Mouse (Mus musculus): Measurements from ENCODE around the gene Lamb1. TPM values are rescaled to one million over a fixed set of nuclear protein-coding genes. Genes with fewer than 3 reads are reported as not detected.

The Lamb1 gene
- polyA plus RNA-seq, 1 experiment, result 14.0 TPM

GRCm38 (mm10) chr12:31375283-31375615 lies 110.2 kb downstream of the Lamb1 start:
- DNase-seq, result no peak
- no peak for TF ChIP-seq CTCF (IDR thresholded peaks at IDR 0.05; ENCODE audit: borderline replicate concordance, control insufficient read depth, extremely low read depth, insufficient read depth, low read length, poor library complexity)
- TF ChIP-seq POLR2A (IDR thresholded peaks at IDR 0.05; ENCODE audit: control insufficient read depth, extremely low read depth, insufficient read depth, low read length, poor library complexity), result no peak
- Histone ChIP-seq H3K27me3 (ENCODE audit: control insufficient read depth, insufficient read depth, low read length) (no peaks in the 10 kb centered on the region), H3K4me3 (ENCODE audit: control insufficient read depth, insufficient read depth, low read length) (no peak overlapping the region), H3K27ac (ENCODE audit: control insufficient read depth, insufficient read depth, low read length) (no peak overlapping the region), H3K36me3 (ENCODE audit: control insufficient read depth, insufficient read depth, low read length) (no peaks in the 10 kb centered on the region), H3K4me1 (replicated peaks; ENCODE audit: control insufficient read depth, insufficient read depth, low read length) (no peaks in the 10 kb centered on the region)
- 87% methylated on average over 4 of the region's 4 CpGs for WGBS

- Histone ChIP-seq H3K36me3 (ENCODE audit: control insufficient read depth, insufficient read depth, low read length) (no peaks in the 10 kb centered on the region), H3K27ac (ENCODE audit: control insufficient read depth, insufficient read depth, low read length) (no peak overlapping the region), H3K4me1 (replicated peaks; ENCODE audit: control insufficient read depth, insufficient read depth, low read length) (no peaks in the 10 kb centered on the region), H3K27me3 (ENCODE audit: control insufficient read depth, insufficient read depth, low read length) (no peaks in the 10 kb centered on the region), H3K4me3 (ENCODE audit: control insufficient read depth, insufficient read depth, low read length) (no peak overlapping the region)
- TF ChIP-seq POLR2A (IDR thresholded peaks at IDR 0.05; ENCODE audit: control insufficient read depth, extremely low read depth, insufficient read depth, low read length, poor library complexity) (no peak), CTCF (IDR thresholded peaks at IDR 0.05; ENCODE audit: borderline replicate concordance, control insufficient read depth, extremely low read depth, insufficient read depth, low read length, poor library complexity) (no peak)
- DNase-seq, result no peak
- WGBS, result 20% methylated on average over 13 of the region's 13 CpGs
Observed at GRCm38 (mm10) chr12:31376326-31376950, 111.4 kb downstream of the Lamb1 start.

- no peak overlapping the region for H3K4me3 ChIP-seq (ENCODE audit: control insufficient read depth, insufficient read depth, low read length)
Observed at GRCm38 (mm10) chr12:31377241-31377640, 112.2 kb downstream of the Lamb1 start.

More at GRCm38 (mm10) chr12:31377241-31377640, 112.2 kb downstream of the Lamb1 start:
- TF ChIP-seq CTCF (IDR thresholded peaks at IDR 0.05; ENCODE audit: borderline replicate concordance, control insufficient read depth, extremely low read depth, insufficient read depth, low read length, poor library complexity), result no peak
- no peak for TF ChIP-seq POLR2A (IDR thresholded peaks at IDR 0.05; ENCODE audit: control insufficient read depth, extremely low read depth, insufficient read depth, low read length, poor library complexity)
- H3K27ac ChIP-seq (ENCODE audit: control insufficient read depth, insufficient read depth, low read length), result no peak overlapping the region
- no peaks in the 10 kb centered on the region for H3K27me3 ChIP-seq (ENCODE audit: control insufficient read depth, insufficient read depth, low read length)
- WGBS, result 79% methylated on average over 11 of the region's 11 CpGs
- DNase-seq, result no peak
- no peaks in the 10 kb centered on the region for H3K36me3 ChIP-seq (ENCODE audit: control insufficient read depth, insufficient read depth, low read length)
- H3K4me1 ChIP-seq (replicated peaks; ENCODE audit: control insufficient read depth, insufficient read depth, low read length), result no peaks in the 10 kb centered on the region

Other genes with a start within 250 kb of the Lamb1 start
- 0.40 and 0.51 TPM in 2 replicates for gene Fam110c, start 191.4 kb upstream of the Lamb1 start, polyA plus RNA-seq (2012; rRNA removed)
- gene Gm6993, start 24.5 kb upstream of the Lamb1 start, polyA plus RNA-seq (2012; rRNA removed), result not detected in 2 replicates
- gene Dld, start 86.2 kb downstream of the Lamb1 start, polyA plus RNA-seq (2012; rRNA removed), result 15.3 and 17.4 TPM in 2 replicates
- 0.09 and 0.36 TPM in 2 replicates for gene Slc26a3, start 125.6 kb downstream of the Lamb1 start, polyA plus RNA-seq (2012; rRNA removed)
- gene Cbll1, start 234.4 kb downstream of the Lamb1 start, polyA plus RNA-seq (2012; rRNA removed), result 14.0 and 14.2 TPM in 2 replicates

Measured in thymus, adult 2 months (tissue).